Mouse (Mus musculus) midbrain, embryonic 14.5 days (tissue): ENCODE results near the gene Akap6. TPM values are rescaled to one million over a fixed set of nuclear protein-coding genes. Genes with fewer than 3 reads are reported as not detected.

ENCODE experiments used
- ATAC-seq: fragments of 200-750 bp; cut with Nextera tagmentation; 2 replicates; pipeline ENCODE4 v1.8.0; 2017; ENCODE audit warnings: moderate number of reproducible peaks, moderate library complexity; ENCODE audit not compliant: low FRiP score, low TSS enrichment
- DNase-seq: peaks from one replicate; pipeline ENCODE4 v3.0.0-alpha.2; 2015
- H3K27ac ChIP-seq: fragments of 300-500 bp; sonication (generic); replicated peaks from 2 replicates; pipeline ENCODE4 v1.5.1; 2014; ENCODE audit warnings: mild to moderate bottlenecking, low read depth, low read length, moderate library complexity
- H3K27me3 ChIP-seq: fragments of 300-500 bp; sonication (generic); 2 replicates; pipeline ENCODE4 v1.6.1; 2014; ENCODE audit warnings: low read length, control low read depth, mixed read lengths; ENCODE audit not compliant: control insufficient read depth, insufficient read depth
- H3K36me3 ChIP-seq: fragments of 300-500 bp; sonication (generic); 2 replicates; pipeline ENCODE4 v1.6.1; 2014; ENCODE audit warnings: low read length, control low read depth; ENCODE audit not compliant: control insufficient read depth, insufficient read depth
- H3K4me1 ChIP-seq: fragments of 300-500 bp; sonication (generic); 2 replicates; pipeline ENCODE4 v1.6.1; 2014; ENCODE audit warnings: mild to moderate bottlenecking, antibody characterized with exemption, low read length, control low read depth; ENCODE audit not compliant: control insufficient read depth, insufficient read depth
- H3K4me2 ChIP-seq: fragments of 300-500 bp; sonication (generic); 2 replicates; pipeline ENCODE4 v1.6.1; 2014; ENCODE audit warnings: mild to moderate bottlenecking, low read length, moderate library complexity
- H3K4me3 ChIP-seq: fragments of 300-500 bp; sonication (generic); replicated peaks from 2 replicates; pipeline ENCODE4 v1.5.1; 2014; ENCODE audit warnings: low read depth, low read length
- H3K9ac ChIP-seq: fragments of 300-500 bp; sonication (generic); replicated peaks from 2 replicates; pipeline ENCODE4 v1.6.1; 2014; ENCODE audit warnings: mild to moderate bottlenecking, low read length, moderate library complexity
- H3K9me3 ChIP-seq: fragments of 300-500 bp; sonication (generic); 2 replicates; pipeline ENCODE4 v1.6.1; 2016; ENCODE audit warnings: low read length, control low read depth, mixed read lengths; ENCODE audit not compliant: control insufficient read depth
- WGBS: fragments of 180-500 bp; shearing (Covaris S2); extraction: QIAGEN DNeasy Blood & Tissue Kit; methylation state at CpG from one replicate; pipeline ENCODE4 v1.1.7; 2014; 5-methylcytosine and 5-hydroxymethylcytosine counted together
- polyA plus RNA-seq: library from polyadenylated mRNA; unstranded; fragments of >200 nt; fragmentation: Nextera tagmentation; extraction: Ambion mirVana; gene quantifications from 2 replicates; pipeline ENCODE4 v1.2.1, GENCODE M21; 2014

Akap6 gene
- polyA plus RNA-seq, 1 experiment from 2014 or later: 35.2 TPM

DNA sequence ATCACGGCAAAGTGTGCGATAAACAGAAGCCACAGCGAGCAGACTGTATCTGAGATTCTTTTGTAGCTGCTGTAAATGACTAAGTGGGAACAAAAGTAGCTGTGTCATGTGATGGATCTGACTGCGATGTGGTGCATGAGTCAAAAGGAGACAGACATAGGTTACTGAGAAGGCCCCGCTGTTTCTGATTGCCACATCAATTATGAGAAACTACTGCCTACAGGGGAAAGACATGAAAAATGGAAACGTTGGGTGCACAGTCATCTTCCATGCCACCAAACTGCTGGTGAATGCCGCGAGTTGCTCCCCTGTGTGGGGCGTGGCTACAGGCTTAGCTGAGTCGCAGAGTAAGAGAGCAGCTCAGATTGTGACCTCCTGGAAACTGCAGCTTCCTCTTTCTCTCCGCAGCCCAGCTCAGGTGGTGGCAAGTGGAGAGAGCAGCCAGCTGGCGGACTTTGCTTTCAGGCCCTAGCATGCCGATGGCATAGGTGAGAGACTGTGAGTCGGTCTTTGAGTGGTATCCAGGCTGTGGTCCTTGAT is 83.8 kb downstream of the Akap6 start:
- H3K27ac ChIP-seq: peak overlapping the region; percentile 49
- peaks cover 24% of the 10 kb centered on the region for H3K4me1 ChIP-seq
- H3K4me2 ChIP-seq: peak overlapping the region; percentile 39
- no peak for ATAC-seq
- H3K4me3 ChIP-seq: peak overlapping the region; percentile 19
- H3K27me3 ChIP-seq: no peaks in the 10 kb centered on the region
- no peaks in the 10 kb centered on the region for H3K9me3 ChIP-seq
- 8% methylated on average over 14 of the region's 14 CpGs for WGBS
- peak; percentile 64 for DNase-seq
- H3K36me3 ChIP-seq: no peaks in the 10 kb centered on the region
- no peak overlapping the region for H3K9ac ChIP-seq

DNA sequence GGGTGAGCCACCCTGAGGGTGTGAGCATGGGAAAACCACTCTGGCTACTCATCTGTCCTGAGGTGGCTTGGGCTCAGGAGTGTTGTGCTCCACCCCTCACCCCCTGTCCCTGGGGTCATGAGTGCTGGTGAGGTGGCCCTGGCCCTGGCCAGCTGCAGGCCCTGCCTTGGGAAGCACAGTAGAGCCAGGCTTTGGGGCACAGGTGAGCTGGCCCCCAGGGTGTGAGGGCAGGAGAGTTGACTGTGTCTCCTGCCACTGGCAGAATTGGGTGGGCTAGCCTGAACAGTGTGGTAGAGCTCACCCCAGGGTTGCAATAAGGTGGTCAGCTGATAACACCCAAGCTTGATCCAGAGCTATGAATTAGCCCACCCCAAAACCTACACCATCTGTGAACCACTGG is 86.0 kb downstream of the Akap6 start:
- H3K9ac ChIP-seq: no peak overlapping the region
- no peaks in the 10 kb centered on the region for H3K36me3 ChIP-seq
- H3K27ac ChIP-seq: no peak overlapping the region
- H3K27me3 ChIP-seq: no peaks in the 10 kb centered on the region
- ATAC-seq (no peak; the same call in 1 of the 2 replicates), DNase-seq (no peak)
- H3K9me3 ChIP-seq: no peaks in the 10 kb centered on the region
- H3K4me1 ChIP-seq: peaks cover 42% of the 10 kb centered on the region
- no peak overlapping the region for H3K4me3 ChIP-seq
- H3K4me2 ChIP-seq: no peak overlapping the region

DNA sequence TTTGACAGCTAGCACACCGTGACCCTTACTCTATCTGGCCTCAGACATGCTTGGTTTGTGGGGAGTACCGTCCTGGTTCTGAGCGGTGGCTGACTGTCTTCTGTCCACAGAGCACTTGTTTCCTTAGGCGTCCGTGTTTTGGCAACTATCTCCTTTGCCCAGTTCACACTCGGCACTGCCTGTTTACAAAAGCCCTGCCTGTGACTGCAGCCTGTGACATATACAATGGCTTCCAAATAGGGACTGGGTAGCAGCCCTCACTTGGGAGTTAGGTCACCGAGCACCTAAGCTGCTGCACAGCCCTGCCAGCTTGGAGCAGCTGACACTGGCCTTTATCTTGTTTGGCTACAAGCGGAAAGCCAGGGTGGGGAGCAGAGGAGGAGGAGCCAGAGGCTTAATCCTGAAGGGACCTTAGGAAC is 91.2 kb downstream of the Akap6 start:
- Histone ChIP-seq H3K4me3 (no peak overlapping the region), H3K36me3 (no peaks in the 10 kb centered on the region), H3K9me3 (no peaks in the 10 kb centered on the region), H3K27me3 (no peaks in the 10 kb centered on the region), H3K4me1 (peaks cover 40% of the 10 kb centered on the region), H3K9ac (peak overlapping the region; percentile 23; the same call in 1 of the 2 replicates), H3K4me2 (peak overlapping the region; percentile 35), H3K27ac (peak overlapping the region; percentile 28)
- ATAC-seq (peak; percentile 43; the same call in 1 of the 2 replicates), DNase-seq (peak; percentile 66)
- 4% methylated on average over 8 of the region's 8 CpGs for WGBS

DNA sequence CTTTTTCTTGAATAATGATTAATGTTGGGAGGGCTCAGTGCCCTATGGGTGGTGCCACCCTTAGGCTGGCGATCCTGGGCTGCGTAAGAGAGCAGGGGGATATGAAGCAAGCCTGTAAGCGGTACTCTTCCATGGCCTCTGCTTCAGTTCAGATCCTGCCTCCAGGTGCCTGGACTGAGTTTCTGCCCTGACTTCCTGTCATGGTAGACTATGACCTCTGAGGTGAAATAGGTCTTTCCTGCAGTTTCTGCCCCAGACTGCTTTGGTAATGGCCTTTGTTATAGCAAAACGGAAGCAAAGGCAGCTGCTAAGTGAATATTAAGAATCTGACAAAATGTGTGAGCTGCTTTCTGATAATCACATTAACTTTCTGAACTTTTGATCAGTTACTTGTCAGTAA is 94.9 kb downstream of the Akap6 start:
- Histone ChIP-seq H3K9ac (no peak overlapping the region), H3K27me3 (no peaks in the 10 kb centered on the region), H3K4me3 (no peak overlapping the region), H3K4me2 (no peak overlapping the region), H3K27ac (no peak overlapping the region), H3K9me3 (no peaks in the 10 kb centered on the region), H3K4me1 (peaks cover 30% of the 10 kb centered on the region), H3K36me3 (peaks cover 12% of the 10 kb centered on the region)
- DNase-seq: no peak
- no peak for ATAC-seq
- 86% methylated on average over 4 of the region's 4 CpGs for WGBS

- no peak overlapping the region for H3K4me2 ChIP-seq
- H3K4me1 ChIP-seq: peaks cover 16% of the 10 kb centered on the region
- peaks cover 12% of the 10 kb centered on the region for H3K36me3 ChIP-seq
- H3K27me3 ChIP-seq: no peaks in the 10 kb centered on the region
- H3K4me3 ChIP-seq: no peak overlapping the region
- H3K9me3 ChIP-seq: no peaks in the 10 kb centered on the region
- no peak overlapping the region for H3K9ac ChIP-seq
- 89% methylated on average over 18 of the region's 18 CpGs for WGBS
- ATAC-seq (no peak), DNase-seq (no peak)
- 0 out of 2 replicates have a peak overlapping the region, but pooled peaks have one; percentile 13 for H3K27ac ChIP-seq
These were observed 96.6 kb downstream of the Akap6 start for GRCm38 (mm10) chr12:52795551-52796470.

GRCm38 (mm10) chr12:52796471-52796795 is 97.2 kb downstream of the Akap6 start:
- ATAC-seq (no peak), DNase-seq (no peak)
- Histone ChIP-seq H3K9me3 (no peaks in the 10 kb centered on the region), H3K36me3 (peaks cover 12% of the 10 kb centered on the region), H3K4me2 (no peak overlapping the region), H3K9ac (no peak overlapping the region), H3K27me3 (no peaks in the 10 kb centered on the region), H3K4me1 (peaks cover 10% of the 10 kb centered on the region), H3K4me3 (no peak overlapping the region), H3K27ac (no peak overlapping the region)
- 18% methylated on average over 4 of the region's 4 CpGs for WGBS

DNA sequence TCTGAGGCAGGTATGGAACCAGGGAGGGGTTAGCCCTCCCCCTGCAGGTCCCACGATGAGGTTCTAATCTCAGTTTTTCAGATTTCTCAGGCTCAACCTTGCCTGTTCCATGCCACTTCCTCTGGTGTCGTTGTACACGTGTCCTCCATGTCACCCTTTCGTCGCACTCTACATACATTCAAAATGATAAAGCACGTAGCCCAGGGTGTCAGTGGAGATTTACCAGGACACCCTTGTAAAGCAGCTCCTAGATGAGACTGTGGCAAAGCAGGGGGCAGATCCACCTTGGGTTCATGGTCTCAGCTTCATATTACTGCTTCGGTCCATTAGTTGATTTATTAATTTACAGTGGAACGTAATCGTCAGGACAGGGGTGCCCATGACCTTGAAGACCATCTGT is 100.5 kb downstream of the Akap6 start:
- H3K4me1 ChIP-seq: 0 out of 2 replicates have a peak, but pooled peaks cover 4% of the 10 kb centered on the region
- no peaks in the 10 kb centered on the region for H3K27me3 ChIP-seq
- ATAC-seq (no peak), DNase-seq (no peak)
- 95% methylated on average over 9 of the region's 9 CpGs for WGBS
- no peak overlapping the region for H3K4me3 ChIP-seq
- peaks cover 12% of the 10 kb centered on the region for H3K36me3 ChIP-seq
- no peak overlapping the region for H3K27ac ChIP-seq
- H3K9me3 ChIP-seq: no peaks in the 10 kb centered on the region
- no peak overlapping the region for H3K4me2 ChIP-seq
- no peak overlapping the region for H3K9ac ChIP-seq

DNA sequence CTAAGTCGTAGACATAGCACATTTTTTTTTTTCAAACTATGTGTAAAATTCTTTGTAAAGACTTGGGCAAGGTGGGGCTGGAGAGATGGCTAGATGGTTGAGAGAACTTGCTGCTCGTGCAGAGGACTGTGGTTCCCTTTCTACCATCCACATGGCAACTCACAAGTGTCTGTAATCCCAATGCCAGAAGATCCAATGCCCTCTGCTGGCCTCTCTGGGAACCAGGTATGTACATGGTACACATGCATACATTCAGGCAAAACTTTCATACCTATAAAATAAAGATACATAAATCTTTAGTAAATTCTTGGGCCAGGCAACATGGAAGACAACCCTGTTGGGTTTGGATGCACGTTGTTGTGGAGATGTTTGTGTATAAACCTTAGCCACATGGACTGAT is 107.1 kb downstream of the Akap6 start:
- no peak for ATAC-seq
- no peak overlapping the region for H3K4me3 ChIP-seq
- WGBS: 78% methylated on average over 3 of the region's 3 CpGs

DNA sequence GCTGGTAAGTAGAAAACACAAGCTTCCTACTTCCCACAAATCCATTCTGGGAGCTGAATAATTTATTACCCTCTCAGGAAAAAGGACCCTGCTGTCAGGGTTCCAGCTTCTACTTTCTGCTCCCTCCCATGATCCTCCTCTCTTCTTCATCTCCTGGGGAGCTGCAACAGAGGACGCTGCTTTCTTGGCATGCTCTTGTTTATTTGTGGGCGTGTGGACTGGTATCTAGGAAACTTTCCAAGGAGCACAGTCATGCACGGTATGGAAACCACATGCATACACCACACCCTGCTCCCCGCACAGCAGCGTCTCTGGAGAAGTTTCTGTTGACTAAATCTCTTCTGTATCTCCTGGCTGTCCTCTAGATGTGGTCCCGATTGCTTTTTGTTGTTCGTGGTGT is 119.4 kb downstream of the Akap6 start:
- Histone ChIP-seq H3K36me3 (no peaks in the 10 kb centered on the region), H3K4me3 (no peak overlapping the region), H3K4me2 (no peak overlapping the region), H3K9ac (no peak overlapping the region), H3K4me1 (no peaks in the 10 kb centered on the region), H3K27ac (no peak overlapping the region), H3K9me3 (peaks cover 7% of the 10 kb centered on the region), H3K27me3 (no peaks in the 10 kb centered on the region)
- peak; percentile 14 for DNase-seq
- no peak for ATAC-seq
- 56% methylated on average over 7 of the region's 7 CpGs for whole genome bisulfite sequencing

More for the DNA sequence above, 107.1 kb downstream of the Akap6 start:
- no peak overlapping the region for H3K9ac ChIP-seq
- peaks cover 7% of the 10 kb centered on the region; the same call in 1 of the 2 replicates for H3K36me3 ChIP-seq
- no peaks in the 10 kb centered on the region for H3K9me3 ChIP-seq
- DNase-seq: no peak
- H3K4me1 ChIP-seq: no peaks in the 10 kb centered on the region
- no peak overlapping the region for H3K4me2 ChIP-seq
- no peaks in the 10 kb centered on the region for H3K27me3 ChIP-seq
- no peak overlapping the region for H3K27ac ChIP-seq
